Mouse (Mus musculus) neural tube, embryonic 15.5 days (tissue): ENCODE data around the gene Chrna1. TPM values are rescaled to one million over a fixed set of nuclear protein-coding genes. Genes with fewer than 3 reads are reported as not detected.
"Not testable (repeated sequence)": the region's sequence is repeated elsewhere in the genome, so short reads cannot be mapped to it uniquely, and the experiment has no call there.

Experiments
- ATAC-seq: fragments of 200-750 bp; cut with Nextera tagmentation; 2 replicates; pipeline ENCODE4 v1.8.0; 2017; ENCODE audit warnings: mild to moderate bottlenecking, moderate TSS enrichment, moderate library complexity; ENCODE audit not compliant: low FRiP score
- H3K27ac ChIP-seq: fragments of 300-500 bp; sonication (generic); replicated peaks from 2 replicates; pipeline ENCODE4 v1.5.1; 2015; ENCODE audit warnings: mild to moderate bottlenecking, inconsistent platforms
- H3K27me3 ChIP-seq: fragments of 300-500 bp; sonication (generic); replicated peaks from 2 replicates; pipeline ENCODE4 v1.6.1; 2015; ENCODE audit warnings: inconsistent platforms
- H3K36me3 ChIP-seq: fragments of 300-500 bp; sonication (generic); 2 replicates; pipeline ENCODE4 v1.6.1; 2015; ENCODE audit warnings: inconsistent platforms
- H3K4me1 ChIP-seq: fragments of 300-500 bp; sonication (generic); 2 replicates; pipeline ENCODE4 v1.6.1; 2015; ENCODE audit warnings: inconsistent platforms
- H3K4me2 ChIP-seq: fragments of 300-500 bp; sonication (generic); 2 replicates; pipeline ENCODE4 v1.6.1; 2015; ENCODE audit warnings: inconsistent platforms, mild to moderate bottlenecking, moderate library complexity
- H3K4me3 ChIP-seq: fragments of 300-500 bp; sonication (generic); replicated peaks from 2 replicates; pipeline ENCODE4 v1.5.1; 2015; ENCODE audit warnings: mild to moderate bottlenecking, inconsistent platforms
- H3K9ac ChIP-seq: fragments of 300-500 bp; sonication (generic); replicated peaks from 2 replicates; pipeline ENCODE4 v1.6.1; 2015; ENCODE audit warnings: mild to moderate bottlenecking, inconsistent platforms
- H3K9me3 ChIP-seq: fragments of 300-500 bp; sonication (generic); replicated peaks from 2 replicates; pipeline ENCODE4 v1.6.1; 2016; ENCODE audit warnings: inconsistent platforms
- WGBS: fragments of 180-500 bp; shearing (Covaris S2); methylation state at CpG from one replicate; pipeline ENCODE4 v1.1.7; 2015; ENCODE audit warnings: mixed read lengths; 5-methylcytosine and 5-hydroxymethylcytosine counted together
- polyA plus RNA-seq: library from polyadenylated mRNA; unstranded; fragments of >200 nt; fragmentation: Nextera tagmentation; extraction: Ambion mirVana; gene quantifications from 2 replicates; pipeline ENCODE4 v1.2.1, GENCODE M21; 2015

The Chrna1 gene
- polyA plus RNA-seq, 1 experiment from 2014 or later = 0.73 TPM

GRCm38 (mm10) chr2:73571901-73572300 lies 8.2 kb downstream of the Chrna1 start:
- Histone ChIP-seq H3K27ac (no peak overlapping the region), H3K27me3 (0 out of 2 replicates have a peak, but pooled peaks cover 2% of the 10 kb centered on the region), H3K9me3 (no peaks in the 10 kb centered on the region), H3K9ac (no peak overlapping the region), H3K4me2 (no peak overlapping the region), H3K4me3 (no peak overlapping the region), H3K36me3 (no peaks in the 10 kb centered on the region), H3K4me1 (peaks cover 5% of the 10 kb centered on the region)
- ATAC-seq = no peak
- 76% methylated on average over 6 of the region's 6 CpGs for WGBS

- Histone ChIP-seq H3K4me3 (no peak overlapping the region), H3K4me1 (peaks cover 5% of the 10 kb centered on the region), H3K27ac (no peak overlapping the region), H3K36me3 (no peaks in the 10 kb centered on the region), H3K27me3 (0 out of 2 replicates have a peak, but pooled peaks cover 2% of the 10 kb centered on the region), H3K9ac (no peak overlapping the region), H3K9me3 (no peaks in the 10 kb centered on the region), H3K4me2 (no peak overlapping the region)
- ATAC-seq = no peak
- 93% methylated on average over 9 of the region's 9 CpGs for WGBS
Measured at GRCm38 (mm10) chr2:73571304-73571703, 8.8 kb downstream of the Chrna1 start.

- Histone ChIP-seq H3K36me3 (no peaks in the 10 kb centered on the region), H3K27ac (no peak overlapping the region), H3K27me3 (0 out of 2 replicates have a peak, but pooled peaks cover 2% of the 10 kb centered on the region), H3K9me3 (no peaks in the 10 kb centered on the region), H3K4me1 (peaks cover 5% of the 10 kb centered on the region; the same call in 1 of the 2 replicates), H3K4me3 (0 out of 2 replicates have a peak overlapping the region, but pooled peaks have one; percentile 6), H3K9ac (no peak overlapping the region), H3K4me2 (peak overlapping the region; percentile 46)
- peak; percentile 33; the same call in 1 of the 2 replicates for ATAC-seq
- WGBS = 27% methylated on average over 8 of the region's 8 CpGs
Measured at GRCm38 (mm10) chr2:73566989-73567605, 13.0 kb downstream of the Chrna1 start.

GRCm38 (mm10) chr2:73566162-73566561 lies 14.0 kb downstream of the Chrna1 start:
- Histone ChIP-seq H3K27ac (no peak overlapping the region), H3K4me3 (no peak overlapping the region), H3K4me2 (no peak overlapping the region), H3K9ac (no peak overlapping the region), H3K36me3 (no peaks in the 10 kb centered on the region), H3K4me1 (peaks cover 14% of the 10 kb centered on the region), H3K9me3 (no peaks in the 10 kb centered on the region), H3K27me3 (0 out of 2 replicates have a peak, but pooled peaks cover 2% of the 10 kb centered on the region)
- ATAC-seq = no peak
- 6% methylated on average over 7 of the region's 7 CpGs for whole genome bisulfite sequencing

GRCm38 (mm10) chr2:73563690-73564089 lies 16.4 kb downstream of the Chrna1 start:
- no peak for ATAC-seq
- Histone ChIP-seq H3K27ac (no peak overlapping the region), H3K27me3 (0 out of 2 replicates have a peak, but pooled peaks cover 2% of the 10 kb centered on the region), H3K36me3 (no peaks in the 10 kb centered on the region), H3K9me3 (no peaks in the 10 kb centered on the region), H3K9ac (no peak overlapping the region), H3K4me2 (no peak overlapping the region), H3K4me3 (no peak overlapping the region), H3K4me1 (peaks cover 18% of the 10 kb centered on the region)
- WGBS = 58% methylated on average over 7 of the region's 7 CpGs

GRCm38 (mm10) chr2:73562656-73563055 lies 17.5 kb downstream of the Chrna1 start:
- Histone ChIP-seq H3K9me3 (no peaks in the 10 kb centered on the region), H3K4me2 (no peak overlapping the region), H3K27ac (no peak overlapping the region), H3K4me3 (no peak overlapping the region), H3K4me1 (peaks cover 18% of the 10 kb centered on the region), H3K36me3 (no peaks in the 10 kb centered on the region), H3K27me3 (no peaks in the 10 kb centered on the region), H3K9ac (no peak overlapping the region)
- no peak for ATAC-seq
- WGBS = 94% methylated on average over 9 of the region's 9 CpGs

- Histone ChIP-seq H3K27me3 (no peaks in the 10 kb centered on the region), H3K9me3 (no peaks in the 10 kb centered on the region), H3K4me1 (peaks cover 18% of the 10 kb centered on the region), H3K4me2 (peak overlapping the region; percentile 75), H3K27ac (no peak overlapping the region), H3K4me3 (peak overlapping the region; percentile 45), H3K9ac (0 out of 2 replicates have a peak overlapping the region, but pooled peaks have one; percentile 20), H3K36me3 (no peaks in the 10 kb centered on the region)
- WGBS = 7% methylated on average over 8 of the region's 8 CpGs
- ATAC-seq = peak; percentile 80
Measured at GRCm38 (mm10) chr2:73561665-73562063, 18.5 kb downstream of the Chrna1 start.

- H3K4me1 ChIP-seq = peaks cover 17% of the 10 kb centered on the region
- H3K9me3 ChIP-seq = no peaks in the 10 kb centered on the region
- peak; percentile 72 for ATAC-seq
- peak overlapping the region; percentile 50 for H3K9ac ChIP-seq
- H3K27ac ChIP-seq = 0 out of 2 replicates have a peak overlapping the region, but pooled peaks have one; percentile 18
- 2% methylated on average over 21 of the region's 23 CpGs for WGBS
- H3K4me3 ChIP-seq = peak overlapping the region; percentile 45
- no peaks in the 10 kb centered on the region for H3K36me3 ChIP-seq
- H3K27me3 ChIP-seq = no peaks in the 10 kb centered on the region
- H3K4me2 ChIP-seq = peak overlapping the region; percentile 75
Measured at GRCm38 (mm10) chr2:73560899-73561664, 19.1 kb downstream of the Chrna1 start.

- Histone ChIP-seq H3K4me3 (peak overlapping the region; percentile 45), H3K4me2 (peak overlapping the region; percentile 75), H3K9ac (peak overlapping the region; percentile 50), H3K9me3 (no peaks in the 10 kb centered on the region), H3K36me3 (no peaks in the 10 kb centered on the region), H3K27ac (0 out of 2 replicates have a peak overlapping the region, but pooled peaks have one; percentile 18), H3K4me1 (peaks cover 14% of the 10 kb centered on the region), H3K27me3 (no peaks in the 10 kb centered on the region)
- WGBS = 52% methylated on average over 7 of the region's 7 CpGs
- no peak for ATAC-seq
Measured at GRCm38 (mm10) chr2:73560445-73560844, 19.7 kb downstream of the Chrna1 start.

GRCm38 (mm10) chr2:73557956-73558355 lies 22.2 kb downstream of the Chrna1 start:
- Histone ChIP-seq H3K4me2 (no peak overlapping the region), H3K9ac (no peak overlapping the region), H3K9me3 (no peaks in the 10 kb centered on the region), H3K27ac (no peak overlapping the region), H3K4me3 (no peak overlapping the region), H3K27me3 (no peaks in the 10 kb centered on the region), H3K4me1 (peaks cover 14% of the 10 kb centered on the region), H3K36me3 (no peaks in the 10 kb centered on the region)
- ATAC-seq = no peak
- 86% methylated on average over 8 of the region's 8 CpGs for WGBS

- H3K4me2 ChIP-seq, H3K4me3 ChIP-seq, ATAC-seq, H3K36me3 ChIP-seq, H3K9ac ChIP-seq, H3K9me3 ChIP-seq, H3K27me3 ChIP-seq, H3K27ac ChIP-seq: not testable (repeated sequence)
- WGBS = over 99% methylated on average over 3 of the region's 3 CpGs
- H3K4me1 ChIP-seq = peaks cover 13% of the 10 kb centered on the region
Measured at GRCm38 (mm10) chr2:73557061-73557460, 23.1 kb downstream of the Chrna1 start.

GRCm38 (mm10) chr2:73554389-73554788 lies 25.7 kb downstream of the Chrna1 start:
- H3K4me2 ChIP-seq = no peak overlapping the region
- ATAC-seq = no peak
- no peak overlapping the region for H3K9ac ChIP-seq

More at GRCm38 (mm10) chr2:73554389-73554788, 25.7 kb downstream of the Chrna1 start:
- no peaks in the 10 kb centered on the region for H3K27me3 ChIP-seq
- no peak overlapping the region for H3K4me3 ChIP-seq
- 76% methylated on average over 3 of the region's 3 CpGs for WGBS
- 0 out of 2 replicates have a peak, but pooled peaks cover 2% of the 10 kb centered on the region for H3K4me1 ChIP-seq
- H3K27ac ChIP-seq = no peak overlapping the region
- no peaks in the 10 kb centered on the region for H3K36me3 ChIP-seq
- no peaks in the 10 kb centered on the region for H3K9me3 ChIP-seq
